8 mouse cellular contexts compared by ENCODE assay signal in genomic region chr15:86161800-86162199, GRCm38 (mm10). TPM values are rescaled to one million over a fixed set of nuclear protein-coding genes. Genes with fewer than 3 reads are reported as not detected.
DNase-seq lines count a peak whose midpoint lies in the region; TF ChIP-seq lines count a peak whose summit lies in the region.
"Not testable (repeated sequence)": the region's sequence is repeated elsewhere in the genome, so short reads cannot be mapped to it uniquely, and the experiment has no call there.

No protein-coding gene starts in this region.

- H3K9ac ChIP-seq in heart, adult 2 months (ENCODE audit: low read depth, low read length): not testable (repeated sequence)

- H3K36me3 ChIP-seq in heart, adult 2 months (ENCODE audit: control insufficient read depth, insufficient read depth, low read length): not testable (repeated sequence)

- H3K4me1 ChIP-seq in bone marrow, adult 2 months (ENCODE audit: control insufficient read depth, insufficient read depth, low read length); heart, adult 2 months (ENCODE audit: control insufficient read depth, insufficient read depth, low read length); lung, adult 2 months (ENCODE audit: control insufficient read depth, insufficient read depth, low read length); olfactory bulb, adult 2 months (ENCODE audit: control insufficient read depth, insufficient read depth, low read length): not testable (repeated sequence)

- H3K4me3 ChIP-seq in bone marrow, adult 2 months (replicated peaks; ENCODE audit: control insufficient read depth, low read depth, low read length); heart, adult 2 months; lung, adult 2 months (replicated peaks; ENCODE audit: extremely low read depth, low read depth, low read length); olfactory bulb, adult 2 months (ENCODE audit: insufficient read depth, low read depth, low read length): not testable (repeated sequence)

- DNase-seq in A20 (ENCODE audit: low read depth, low spot score) (peak; percentile 50), ES-CJ7 (ENCODE audit: low read depth, low spot score) (peak; percentile 57)
- DNase-seq in heart, adult 2 months; lung, adult 2 months: not testable (repeated sequence)
- peak; percentile 16 for DNase-seq in kidney, postnatal 10 days
- DNase-seq in testis, postnatal 10 days (ENCODE audit: low spot score): peak; percentile 67

- H3K79me2 ChIP-seq in heart, adult 2 months (replicated peaks; ENCODE audit: control insufficient read depth, insufficient read depth, low read length): not testable (repeated sequence)

- H3K27ac ChIP-seq in bone marrow, adult 2 months (ENCODE audit: control insufficient read depth, insufficient read depth, low read depth, low read length, poor library complexity); heart, adult 2 months; olfactory bulb, adult 2 months (ENCODE audit: insufficient read depth, low read depth, low read length): not testable (repeated sequence)

- 95% methylated on average over 3 of the region's 3 CpGs for WGBS in bone marrow, adult 2 months
- 95% methylated on average over 3 of the region's 3 CpGs for WGBS in heart, adult 2 months
- WGBS in lung, adult 2 months: 97% methylated on average over 3 of the region's 3 CpGs
- WGBS in olfactory bulb, adult 2 months: 97% methylated on average over 3 of the region's 3 CpGs

- intact Hi-C loops in heart, adult 2 months (cut with DNase I): loop anchor here (2.0 kb wide), 1 partner anchor 43 kb away; no protein-coding TSS in a partner anchor

- TF ChIP-seq CTCF in bone marrow, adult 2 months (IDR thresholded peaks at IDR 0.05; ENCODE audit: control insufficient read depth, insufficient read depth, low read length): peak; percentile 32; the same call in 1 of the 2 replicates
- TF ChIP-seq CTCF in heart, adult 2 months (IDR thresholded peaks at IDR 0.05): peak; percentile 62
- TF ChIP-seq CTCF in lung, adult 2 months (IDR thresholded peaks at IDR 0.05; ENCODE audit: insufficient read depth, low read length): peak; percentile 7; the same call in 1 of the 2 replicates
- 0 out of 2 replicates have a peak, but pooled peaks have one; percentile 20 for TF ChIP-seq CTCF in olfactory bulb, adult 2 months (IDR thresholded peaks at IDR 0.05; ENCODE audit: insufficient read depth, low read depth, low read length)

- not testable (repeated sequence) for H3K27me3 ChIP-seq in heart, adult 2 months (ENCODE audit: control insufficient read depth, insufficient read depth, low read length)

- TF ChIP-seq POLR2A in bone marrow, adult 2 months (IDR thresholded peaks at IDR 0.05; ENCODE audit: borderline replicate concordance, control insufficient read depth, low read depth, low read length); heart, adult 2 months (IDR thresholded peaks at IDR 0.05; ENCODE audit: insufficient read depth, low read depth, low read length); lung, adult 2 months (IDR thresholded peaks at IDR 0.05; ENCODE audit: borderline replicate concordance, extremely low read depth, low read depth, low read length); olfactory bulb, adult 2 months (IDR thresholded peaks at IDR 0.05; ENCODE audit: insufficient read depth, low read depth, low read length): not testable (repeated sequence)

- TF ChIP-seq EP300 in heart, adult 2 months (IDR thresholded peaks at IDR 0.05; ENCODE audit: insufficient read depth, low read depth, low read length): not testable (repeated sequence)

RNA-seq across cellular contexts. Expression of gene Cerk, which starts 24.1 kb away (rescaled TPM):
- polyA plus RNA-seq in bone marrow, adult 2 months (2011; ENCODE audit: insufficient read depth, insufficient read length, low replicate concordance, missing spikeins): 23.0 and 42.5 TPM in 2 replicates
- 10 to 100 TPM; 30.4 to 33.5 TPM for total RNA-seq in heart, adult 2 months (2021)
- polyA plus RNA-seq in heart, adult 2 months (2012; rRNA removed): 26.0 and 38.0 TPM in 2 replicates
- 38.2 and 40.8 TPM in 2 replicates for polyA plus RNA-seq in lung, adult 2 months (2012; rRNA removed)
- polyA plus RNA-seq in olfactory bulb, adult 2 months (2012; ENCODE audit: insufficient read depth, insufficient read length, low replicate concordance, missing spikeins): 113 TPM in 1 of 2 replicates, not detected in the other

RNA-seq across cellular contexts. Expression of gene Tbc1d22a, which starts 52.5 kb away (rescaled TPM):
- 5.2 and 16.3 TPM in 2 replicates for polyA plus RNA-seq in bone marrow, adult 2 months (2011; ENCODE audit: insufficient read depth, insufficient read length, low replicate concordance, missing spikeins)
- 10 to 100 TPM; 21.8 to 25.6 TPM for total RNA-seq in heart, adult 2 months (2021)
- polyA plus RNA-seq in heart, adult 2 months (2012; rRNA removed): 23.2 and 30.1 TPM in 2 replicates
- 31.9 and 34.7 TPM in 2 replicates for polyA plus RNA-seq in lung, adult 2 months (2012; rRNA removed)
- not detected in 2 replicates for polyA plus RNA-seq in olfactory bulb, adult 2 months (2012; ENCODE audit: insufficient read depth, insufficient read length, low replicate concordance, missing spikeins)

Comparison
In these comparisons a context has a peak if more than half of its experiments do, and no peak if none do; other contexts are left out.
1. CTCF ChIP-seq: peak in every context shown above with its lines; median percentile 62 in heart, adult 2 months; 32 in bone marrow, adult 2 months; 20 in olfactory bulb, adult 2 months; 7 in lung, adult 2 months.